ENCODE assay signal across 25 mouse cellular contexts in genomic region chr11:59366031-59366430, GRCm38 (mm10). TPM values are rescaled to one million over a fixed set of nuclear protein-coding genes. Genes with fewer than 3 reads are reported as not detected.
DNase-seq lines count a peak whose midpoint lies in the region; ATAC-seq and TF ChIP-seq lines count a peak whose summit lies in the region.
"Had no signal": no experiment of that assay in that cellular context is flagged by ENCODE, and none has a peak within 500 bp of the region (broad histone marks: within the 10 kb centered on the region; RNA-seq: fewer than 3 reads in every experiment).

No protein-coding gene starts in this region.

- H3K4me3 ChIP-seq in forebrain, postnatal 0 days (ENCODE audit: low read depth, low read length) = no peak overlapping the region
- H3K4me3 ChIP-seq in forebrain, embryonic 11.5 days (ENCODE audit: low read depth, low read length) = no peak overlapping the region
- no peak overlapping the region for H3K4me3 ChIP-seq in neural tube, embryonic 13.5 days
- H3K4me3 ChIP-seq in limb, embryonic 13.5 days = no peak overlapping the region
- H3K4me3 ChIP-seq: intestine, embryonic 15.5 days; neural tube, embryonic 12.5 days had no signal

- no peak overlapping the region for H3K9ac ChIP-seq in forebrain, postnatal 0 days
- no peak overlapping the region for H3K9ac ChIP-seq in forebrain, embryonic 11.5 days (ENCODE audit: low read length)
- H3K9ac ChIP-seq in neural tube, embryonic 13.5 days = no peak overlapping the region
- no peak overlapping the region for H3K9ac ChIP-seq in limb, embryonic 13.5 days
- H3K9ac ChIP-seq: intestine, embryonic 15.5 days; liver, postnatal 0 days; neural tube, embryonic 12.5 days had no signal

- no peaks in the 10 kb centered on the region for H3K36me3 ChIP-seq in forebrain, postnatal 0 days (ENCODE audit: insufficient read depth)
- H3K36me3 ChIP-seq in forebrain, embryonic 11.5 days (ENCODE audit: control insufficient read depth, insufficient read depth, low read length) = no peaks in the 10 kb centered on the region
- no peaks in the 10 kb centered on the region for H3K36me3 ChIP-seq in neural tube, embryonic 13.5 days
- H3K36me3 ChIP-seq in limb, embryonic 13.5 days = no peaks in the 10 kb centered on the region
- H3K36me3 ChIP-seq: intestine, embryonic 15.5 days; neural tube, embryonic 12.5 days had no signal

- no peaks in the 10 kb centered on the region for H3K27me3 ChIP-seq in forebrain, postnatal 0 days (ENCODE audit: insufficient read depth, low read length)
- no peaks in the 10 kb centered on the region for H3K27me3 ChIP-seq in forebrain, embryonic 11.5 days (ENCODE audit: control insufficient read depth, insufficient read depth, low read length)
- H3K27me3 ChIP-seq in neural tube, embryonic 13.5 days = no peaks in the 10 kb centered on the region
- H3K27me3 ChIP-seq in limb, embryonic 13.5 days = peaks cover 14% of the 10 kb centered on the region; the same call in 1 of the 2 replicates
- H3K27me3 ChIP-seq: intestine, embryonic 15.5 days; neural tube, embryonic 12.5 days had no signal

- peak; percentile 4 for DNase-seq in forebrain, postnatal 0 days
- no peak for DNase-seq in forebrain, embryonic 11.5 days (ENCODE audit: low spot score)
- no peak for DNase-seq in neural tube, embryonic 10.5 days (ENCODE audit: extremely low spot score, low spot score)
- DNase-seq in frontal cortex, postnatal 36 days (ENCODE audit: low spot score in 2 of 2) = no peak
- DNase-seq in heart, postnatal 36 days = no peak
- DNase-seq: cerebellum, adult 2 months; cerebellum, postnatal 36 days; kidney, adult 9 months; liver; liver, postnatal 0 days had no signal

- WGBS in forebrain, postnatal 0 days = 25% methylated on average over 3 of the region's 3 CpGs
- 75% methylated on average over 3 of the region's 3 CpGs for WGBS in forebrain, embryonic 11.5 days
- WGBS in neural tube, embryonic 13.5 days = 39% methylated on average over 3 of the region's 3 CpGs
- WGBS in limb, embryonic 13.5 days = 50% methylated on average over 3 of the region's 3 CpGs

- H3K27ac ChIP-seq in forebrain, postnatal 0 days (ENCODE audit: low read depth, low read length) = no peak overlapping the region
- H3K27ac ChIP-seq in forebrain, embryonic 11.5 days (ENCODE audit: low read depth, low read length) = no peak overlapping the region
- peak overlapping the region; percentile 13; the same call in 1 of the 2 replicates for H3K27ac ChIP-seq in neural tube, embryonic 13.5 days (replicated peaks)
- peak overlapping the region; percentile 95 for H3K27ac ChIP-seq in limb, embryonic 13.5 days
- H3K27ac ChIP-seq: intestine, embryonic 15.5 days; neural tube, embryonic 12.5 days had no signal

- intact Hi-C loops in heart, postnatal 36 days (cut with DNase I) = loop anchor here (2.0 kb wide), 1 partner anchor 57 kb away; no protein-coding TSS in a partner anchor

- H3K9me3 ChIP-seq in forebrain, postnatal 0 days (ENCODE audit: low read length) = no peaks in the 10 kb centered on the region
- no peaks in the 10 kb centered on the region for H3K9me3 ChIP-seq in forebrain, embryonic 11.5 days (ENCODE audit: control insufficient read depth, low read length)
- no peaks in the 10 kb centered on the region for H3K9me3 ChIP-seq in neural tube, embryonic 13.5 days
- H3K9me3 ChIP-seq in limb, embryonic 13.5 days = no peaks in the 10 kb centered on the region
- H3K9me3 ChIP-seq: intestine, embryonic 15.5 days; neural tube, embryonic 12.5 days had no signal

- TF ChIP-seq CTCF in forebrain, postnatal 0 days (IDR thresholded peaks at IDR 0.05; ENCODE audit: low read depth) = no peak

- no peak overlapping the region for H3K4me2 ChIP-seq in forebrain, postnatal 0 days (ENCODE audit: low read depth)
- no peak overlapping the region for H3K4me2 ChIP-seq in forebrain, embryonic 11.5 days (ENCODE audit: low read depth, low read length, severe bottlenecking)
- H3K4me2 ChIP-seq in neural tube, embryonic 13.5 days = no peak overlapping the region
- H3K4me2 ChIP-seq in limb, embryonic 13.5 days (replicated peaks) = no peak overlapping the region
- H3K4me2 ChIP-seq: intestine, embryonic 15.5 days; neural tube, embryonic 12.5 days had no signal

- H3K4me1 ChIP-seq in forebrain, postnatal 0 days (ENCODE audit: insufficient read depth) = no peaks in the 10 kb centered on the region
- H3K4me1 ChIP-seq in forebrain, embryonic 11.5 days (replicated peaks; ENCODE audit: control insufficient read depth, insufficient read depth, low read length) = no peaks in the 10 kb centered on the region
- peaks cover 26% of the 10 kb centered on the region for H3K4me1 ChIP-seq in neural tube, embryonic 13.5 days (replicated peaks)
- peaks cover 58% of the 10 kb centered on the region for H3K4me1 ChIP-seq in limb, embryonic 13.5 days

- ATAC-seq in forebrain, postnatal 0 days = no peak
- no peak for ATAC-seq in forebrain, embryonic 11.5 days (replicated peaks; ENCODE audit: low FRiP score)
- ATAC-seq in neural tube, embryonic 13.5 days (ENCODE audit: low read depth) = no peak
- no peak for ATAC-seq in limb, embryonic 13.5 days (ENCODE audit: low FRiP score, low read depth)
- ATAC-seq: intestine, embryonic 15.5 days; liver, postnatal 0 days; midbrain, embryonic 16.5 days had no signal

RNA-seq across cellular contexts. Expression of gene Prss38, which starts 9.4 kb away (rescaled TPM):
- total RNA-seq in forebrain, postnatal 0 days (2014; rRNA removed) = not detected in 2 replicates
- polyA plus RNA-seq in forebrain, postnatal 0 days (2015; fragmentation: Nextera tagmentation; extraction: Ambion mirVana) = 0.12 TPM in 1 of 2 replicates, not detected in the other
- not detected in 2 replicates for polyA plus RNA-seq in forebrain, embryonic 11.5 days (2014; fragmentation: Nextera tagmentation; extraction: Ambion mirVana)
- not detected in 2 replicates for polyA plus RNA-seq in neural tube, embryonic 13.5 days (2015; fragmentation: Nextera tagmentation; extraction: Ambion mirVana)
- polyA plus RNA-seq in limb, embryonic 13.5 days (2015; fragmentation: Nextera tagmentation; extraction: Ambion mirVana) = 0.11 TPM in 1 of 2 replicates, not detected in the other
- total RNA-seq in heart, postnatal 36 days (2021) = not detected
- total RNA-seq: adrenal gland, adult 18-20 months; adrenal gland, postnatal 4 days; gastrocnemius, adult 18-20 months; gastrocnemius, postnatal 4 days; layer of hippocampus, postnatal 10 days; megakaryocyte, adult 5-6 weeks had no signal
- polyA plus RNA-seq: cerebellum, adult 2 months; heart, embryonic 16.5 days; hindbrain, embryonic 11.5 days; intestine, embryonic 15.5 days; large intestine, adult 2 months; liver, postnatal 0 days; midbrain, embryonic 16.5 days; neural tube, embryonic 12.5 days; thymus, adult 2 months had no signal

RNA-seq across cellular contexts. Expression of gene Wnt9a, which starts 59.3 kb away (rescaled TPM):
- 1.9 and 5.6 TPM in 2 replicates for total RNA-seq in forebrain, postnatal 0 days (2014; rRNA removed)
- 2.1 and 2.6 TPM in 2 replicates for polyA plus RNA-seq in forebrain, postnatal 0 days (2015; fragmentation: Nextera tagmentation; extraction: Ambion mirVana)
- 4.3 and 4.7 TPM in 2 replicates for polyA plus RNA-seq in forebrain, embryonic 11.5 days (2014; fragmentation: Nextera tagmentation; extraction: Ambion mirVana)
- polyA plus RNA-seq in neural tube, embryonic 13.5 days (2015; fragmentation: Nextera tagmentation; extraction: Ambion mirVana) = 3.6 and 3.8 TPM in 2 replicates
- polyA plus RNA-seq in limb, embryonic 13.5 days (2015; fragmentation: Nextera tagmentation; extraction: Ambion mirVana) = 8.1 and 8.9 TPM in 2 replicates
- total RNA-seq in heart, postnatal 36 days (2021) = 1 to 10 TPM; 6.0 to 6.2 TPM
- total RNA-seq: megakaryocyte, adult 5-6 weeks had no signal

Comparison
In these comparisons a context has a peak if more than half of its experiments do, and no peak if none do; other contexts are left out.
1. H3K27ac ChIP-seq: peak in neural tube, embryonic 13.5 days (single experiment) and limb, embryonic 13.5 days (single experiment); none in forebrain, postnatal 0 days (single experiment) and forebrain, embryonic 11.5 days (single experiment).